Mouse (Mus musculus) bone marrow, adult 2 months (tissue): ENCODE results near the gene Ptprm.

ENCODE experiments used
- CTCF ChIP-seq: fragments of 200-500 bp; IDR thresholded peaks from 2 replicates; pipeline ENCODE4 v1.5.1; 2011; ENCODE audit warnings: low read length, control low read depth; ENCODE audit not compliant: control insufficient read depth, insufficient read depth
- POLR2A ChIP-seq: fragments of 200-500 bp; IDR thresholded peaks from 2 replicates; pipeline ENCODE4 v1.6.1; 2011; ENCODE audit warnings: low read depth, mild to moderate bottlenecking, control low read depth, low read length, borderline replicate concordance; ENCODE audit not compliant: control insufficient read depth

GRCm38 (mm10) chr17:67334310-67334709 lies 19.9 kb downstream of the Ptprm start:
- no peak for TF ChIP-seq POLR2A
- TF ChIP-seq CTCF: no peak
